Mouse (Mus musculus): ENCODE measurements around the gene Rae1. TPM values are rescaled to one million over a fixed set of nuclear protein-coding genes. Genes with fewer than 3 reads are reported as not detected.
A peak's percentile ranks its signal among the peaks of the same experiment; 100 is the strongest.

The Rae1 gene
- total RNA-seq, 2 experiments from 2014 or later: 55.8 to 61.1 TPM

GRCm38 (mm10) chr2:173021633-173022055, 21.7 kb downstream of the Rae1 start:
- TF ChIP-seq CTCF (IDR thresholded peaks at IDR 0.05): no peak
- peak; percentile 90 for DNase-seq (ENCODE audit: extremely low spot score in 1 of 2, low spot score in 2 of 2)
- Histone ChIP-seq H3K4me3 (peak overlapping the region; percentile 78), H3K27ac (peak overlapping the region; percentile 45)
- intact Hi-C loops (cut with DNase I): loop anchor here (2.0 to 5.0 kb wide), 2 partner anchors 21 to 151 kb away; partner anchors contain the start of gene Rae1

- DNase-seq (ENCODE audit: extremely low spot score in 1 of 2, low spot score in 2 of 2): peak in 1 of 2 experiments; percentile 27
- Histone ChIP-seq H3K4me3 (peak overlapping the region; percentile 78), H3K27ac (peak overlapping the region; percentile 45)
- intact Hi-C loops (cut with DNase I): loop anchor here (5.0 kb wide), 1 partner anchor 150 kb away; no protein-coding TSS in a partner anchor
- no peak for TF ChIP-seq CTCF (IDR thresholded peaks at IDR 0.05)
Observed at GRCm38 (mm10) chr2:173022056-173022681, 22.3 kb downstream of the Rae1 start.

GRCm38 (mm10) chr2:173022813-173023212, 22.9 kb downstream of the Rae1 start:
- intact Hi-C loops (cut with DNase I): loop anchor here (5.0 kb wide), 1 partner anchor 149 kb away; no protein-coding TSS in a partner anchor
- no peak for DNase-seq (ENCODE audit: extremely low spot score in 1 of 2, low spot score in 2 of 2)
- H3K4me3 ChIP-seq: no peak overlapping the region; the same call in 1 of the 2 replicates
- no peak overlapping the region for H3K27ac ChIP-seq
- no peak for TF ChIP-seq CTCF (IDR thresholded peaks at IDR 0.05)

- intact Hi-C loops (cut with DNase I): loop anchor here (5.0 kb wide), 1 partner anchor 149 kb away; no protein-coding TSS in a partner anchor
- no peak for TF ChIP-seq CTCF (IDR thresholded peaks at IDR 0.05)
- DNase-seq (ENCODE audit: extremely low spot score in 1 of 2, low spot score in 2 of 2): no peak
Observed at GRCm38 (mm10) chr2:173023371-173023851, 23.5 kb downstream of the Rae1 start.

GRCm38 (mm10) chr2:173023966-173024365, 24.0 kb downstream of the Rae1 start:
- DNase-seq (ENCODE audit: extremely low spot score in 1 of 2, low spot score in 2 of 2): no peak
- no peak overlapping the region for H3K27ac ChIP-seq
- intact Hi-C loops (cut with DNase I): loop anchor here (5.0 kb wide), 1 partner anchor 148 kb away; no protein-coding TSS in a partner anchor
- no peak overlapping the region for H3K4me3 ChIP-seq
- TF ChIP-seq CTCF (IDR thresholded peaks at IDR 0.05): no peak

More at GRCm38 (mm10) chr2:173023371-173023851, 23.5 kb downstream of the Rae1 start:
- Histone ChIP-seq H3K4me3 (no peak overlapping the region), H3K27ac (no peak overlapping the region)

- intact Hi-C loops (cut with DNase I): loop anchor here (5.0 kb wide), 1 partner anchor 148 kb away; no protein-coding TSS in a partner anchor
- no peak for DNase-seq (ENCODE audit: extremely low spot score in 1 of 2, low spot score in 2 of 2)
- Histone ChIP-seq H3K27ac (no peak overlapping the region), H3K4me3 (no peak overlapping the region)
- TF ChIP-seq CTCF (IDR thresholded peaks at IDR 0.05): no peak
Observed at GRCm38 (mm10) chr2:173024392-173024791, 24.5 kb downstream of the Rae1 start.

GRCm38 (mm10) chr2:173024938-173025337, 25.0 kb downstream of the Rae1 start:
- intact Hi-C loops (cut with DNase I): loop anchor here (5.0 kb wide), 1 partner anchor 147 kb away; no protein-coding TSS in a partner anchor
- no peak for TF ChIP-seq CTCF (IDR thresholded peaks at IDR 0.05)
- H3K4me3 ChIP-seq: no peak overlapping the region
- H3K27ac ChIP-seq: no peak overlapping the region
- DNase-seq (ENCODE audit: extremely low spot score in 1 of 2, low spot score in 2 of 2): no peak

GRCm38 (mm10) chr2:173026286-173026685, 26.4 kb downstream of the Rae1 start:
- no peak for TF ChIP-seq CTCF (IDR thresholded peaks at IDR 0.05)
- Histone ChIP-seq H3K4me3 (no peak overlapping the region), H3K27ac (no peak overlapping the region)
- no peak for DNase-seq (ENCODE audit: extremely low spot score in 1 of 2, low spot score in 2 of 2)
- intact Hi-C loops (cut with DNase I): no loop called here

GRCm38 (mm10) chr2:173026688-173027131, 26.8 kb downstream of the Rae1 start:
- no peak for TF ChIP-seq CTCF (IDR thresholded peaks at IDR 0.05)

GRCm38 (mm10) chr2:173027169-173027823, 27.4 kb downstream of the Rae1 start:
- TF ChIP-seq CTCF (IDR thresholded peaks at IDR 0.05): no peak
- no peak overlapping the region for H3K4me3 ChIP-seq
- intact Hi-C loops (cut with DNase I): no loop called here
- no peak overlapping the region for H3K27ac ChIP-seq
- no peak for DNase-seq (ENCODE audit: extremely low spot score in 1 of 2, low spot score in 2 of 2)

More at GRCm38 (mm10) chr2:173026688-173027131, 26.8 kb downstream of the Rae1 start:
- H3K27ac ChIP-seq: no peak overlapping the region
- no peak for DNase-seq (ENCODE audit: extremely low spot score in 1 of 2, low spot score in 2 of 2)
- no peak overlapping the region for H3K4me3 ChIP-seq
- intact Hi-C loops (cut with DNase I): no loop called here

GRCm38 (mm10) chr2:173027824-173028495, 28.0 kb downstream of the Rae1 start:
- Histone ChIP-seq H3K27ac (no peak overlapping the region), H3K4me3 (no peak overlapping the region)
- no peak for DNase-seq (ENCODE audit: extremely low spot score in 1 of 2, low spot score in 2 of 2)
- no peak for TF ChIP-seq CTCF (IDR thresholded peaks at IDR 0.05)
- intact Hi-C loops (cut with DNase I): no loop called here
